Mouse (Mus musculus) CD4-positive naive resting alpha-beta T cell, adult 57 days (primary cell): ENCODE measurements around the gene Inpp5a. TPM values are rescaled to one million over a fixed set of nuclear protein-coding genes. Genes with fewer than 3 reads are reported as not detected.

ENCODE experiments used
- total RNA-seq: library from RNA; stranded (reverse); gene quantifications from one replicate; pipeline ENCODE4 v1.2.4, GENCODE M21; 2023

Inpp5a gene
- total RNA-seq, result 21.4 TPM

DNA sequence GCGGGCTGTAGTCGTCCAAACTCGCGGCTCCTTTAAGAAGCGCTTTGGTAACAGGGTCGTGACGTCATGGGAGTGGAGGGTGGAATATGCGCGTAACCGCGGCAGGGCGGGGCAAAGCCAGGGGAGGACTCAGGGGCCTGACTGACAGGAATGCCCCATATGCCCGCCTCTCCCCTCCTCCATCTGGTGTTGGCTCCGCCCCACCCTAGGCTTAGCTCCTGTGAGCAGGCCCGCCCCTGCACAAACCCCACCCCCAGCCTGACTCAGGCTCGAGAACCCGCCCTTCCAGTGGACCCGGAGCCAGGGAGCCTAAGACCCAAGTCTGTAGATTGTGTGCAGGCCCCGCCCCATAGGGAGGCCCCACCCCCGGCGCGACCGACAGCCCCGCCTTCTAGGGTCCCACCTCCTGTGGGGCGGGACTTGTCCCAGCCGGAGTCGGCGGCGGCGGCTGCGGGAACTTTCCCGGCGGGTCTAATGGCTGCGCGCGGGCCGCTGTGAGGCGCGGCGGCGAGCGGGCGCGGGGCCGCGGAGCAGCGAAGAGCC is at the start of gene Inpp5a:
Gene Inpp5a, plus strand, starts transcription at position 440 of the 543 bp plus-strand sequence.

DNA sequence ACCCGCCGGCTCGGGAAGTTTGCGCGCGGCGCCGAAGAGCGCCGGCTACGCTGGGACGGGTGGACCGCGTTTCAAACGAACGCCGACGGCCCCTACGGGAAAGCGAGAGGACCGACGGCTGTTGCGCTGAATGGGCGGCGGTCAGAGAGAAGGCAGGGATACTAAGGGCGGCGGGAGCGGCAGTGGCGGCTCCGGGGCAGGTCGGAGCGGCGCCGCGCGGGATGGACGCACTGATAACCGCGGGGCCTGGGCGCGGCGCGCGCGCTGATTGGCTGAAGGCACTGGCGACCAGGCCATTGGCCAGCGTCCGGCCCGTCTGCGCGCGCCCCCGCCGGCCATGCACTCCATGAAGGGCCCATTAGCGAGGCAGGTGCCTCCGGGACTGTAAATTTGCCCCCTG is 193.7 kb downstream of the Inpp5a start, which contains the start of gene Nkx6-2:
Gene Nkx6-2, minus strand, starts transcription at position 203 of the 400 bp plus-strand sequence.

Other genes with a start within 250 kb of the Inpp5a start
- 0.71 TPM for gene Lrrc27, start 176.1 kb upstream of the Inpp5a start, total RNA-seq
- 0.30 TPM for gene Stk32c, start 175.8 kb upstream of the Inpp5a start, total RNA-seq
- 2.1 TPM for gene Pwwp2b, start 140.6 kb upstream of the Inpp5a start, total RNA-seq
- gene Nkx6-2, start 193.7 kb downstream of the Inpp5a start, total RNA-seq, result not detected